ENCODE assay signal across 31 mouse cellular contexts in genomic region chr17:26229776-26230175, GRCm38 (mm10). TPM values are rescaled to one million over a fixed set of nuclear protein-coding genes. Genes with fewer than 3 reads are reported as not detected.
A peak's percentile ranks its signal among the peaks of the same experiment; 100 is the strongest.
DNase-seq lines count a peak whose midpoint lies in the region; ATAC-seq lines count a peak whose summit lies in the region.
"Had no signal": no experiment of that assay in that cellular context is flagged by ENCODE, and none has a peak within 500 bp of the region (broad histone marks: within the 10 kb centered on the region; RNA-seq: fewer than 3 reads in every experiment).

No protein-coding gene starts in this region.

- no peak overlapping the region for H3K4me3 ChIP-seq in hindbrain, embryonic 14.5 days (replicated peaks; ENCODE audit: low read length)
- H3K4me3 ChIP-seq in hindbrain, embryonic 13.5 days = no peak overlapping the region
- H3K4me3 ChIP-seq: embryonic facial prominence, embryonic 12.5 days; embryonic facial prominence, embryonic 15.5 days; erythroblast, embryonic 14.5 days; forebrain, embryonic 12.5 days; forebrain, embryonic 15.5 days; heart, adult 2 months; heart, embryonic 10.5 days; heart, embryonic 13.5 days; intestine, embryonic 15.5 days had no signal

- WGBS in hindbrain, embryonic 14.5 days = 93% methylated on average over 5 of the region's 5 CpGs
- WGBS in hindbrain, embryonic 13.5 days = 95% methylated on average over 5 of the region's 5 CpGs

- no peak overlapping the region for H3K27ac ChIP-seq in hindbrain, embryonic 14.5 days
- no peak overlapping the region for H3K27ac ChIP-seq in hindbrain, embryonic 13.5 days
- H3K27ac ChIP-seq: embryonic facial prominence, embryonic 12.5 days; embryonic facial prominence, embryonic 15.5 days; forebrain, embryonic 12.5 days; forebrain, embryonic 15.5 days; heart, adult 2 months; heart, embryonic 10.5 days; heart, embryonic 13.5 days; intestine, embryonic 15.5 days had no signal

- peak; percentile 63; the same call in 1 of the 2 replicates for ATAC-seq in common myeloid progenitor, adult 5-6 weeks (replicated peaks; ENCODE audit: low read depth, poor library complexity, severe bottlenecking)
- ATAC-seq in megakaryocyte, adult 5-6 weeks (ENCODE audit: poor library complexity, severe bottlenecking) = peak; percentile 30
- 0 out of 2 replicates have a peak, but pooled peaks have one; percentile 42 for ATAC-seq in monocyte, adult 5-6 weeks (replicated peaks; ENCODE audit: insufficient number of reproducible peaks, low FRiP score, low TSS enrichment, poor library complexity, severe bottlenecking)
- ATAC-seq in hindbrain, embryonic 14.5 days (ENCODE audit: low FRiP score) = no peak
- ATAC-seq in hindbrain, embryonic 13.5 days (ENCODE audit: low FRiP score) = no peak
- ATAC-seq in frontal cortex, adult (ENCODE audit: low TSS enrichment) = no peak
- ATAC-seq: forebrain, embryonic 15.5 days; hindbrain, embryonic 16.5 days; intestine, embryonic 15.5 days; Patski had no signal

- intact Hi-C loops in gastrocnemius, postnatal 36 days (cut with DNase I) = loop anchor here (5.0 kb wide), 1 partner anchor 32 kb away; the partner anchor contains the start of gene Pdia2

- no peak overlapping the region for H3K4me2 ChIP-seq in hindbrain, embryonic 14.5 days (replicated peaks)
- no peak overlapping the region for H3K4me2 ChIP-seq in hindbrain, embryonic 13.5 days
- H3K4me2 ChIP-seq: embryonic facial prominence, embryonic 12.5 days; embryonic facial prominence, embryonic 15.5 days; forebrain, embryonic 12.5 days; forebrain, embryonic 15.5 days; heart, embryonic 13.5 days; intestine, embryonic 15.5 days had no signal

- peak; percentile 24 for DNase-seq in 416B (ENCODE audit: low read depth)
- no peak for DNase-seq in gastrocnemius, postnatal 36 days
- no peak for DNase-seq in hindbrain, embryonic 14.5 days (ENCODE audit: low spot score)
- DNase-seq: adrenal gland, adult 8-10 months; adrenal gland, postnatal 25 days; B cell, adult 2 months; cerebellum, adult 18-20 months; cerebellum, adult 9-10 months; cerebellum, postnatal 14 days; gastrocnemius, postnatal 10 days; heart, adult 2 months; heart, postnatal 14 days; heart, postnatal 4 days had no signal

- H3K9me3 ChIP-seq in hindbrain, embryonic 14.5 days (ENCODE audit: control insufficient read depth, low read length) = no peaks in the 10 kb centered on the region
- H3K9me3 ChIP-seq in hindbrain, embryonic 13.5 days = no peaks in the 10 kb centered on the region
- H3K9me3 ChIP-seq: embryonic facial prominence, embryonic 12.5 days; embryonic facial prominence, embryonic 15.5 days; forebrain, embryonic 12.5 days; forebrain, embryonic 15.5 days; G1E; heart, embryonic 10.5 days; heart, embryonic 13.5 days; intestine, embryonic 15.5 days had no signal

- no peaks in the 10 kb centered on the region for H3K4me1 ChIP-seq in hindbrain, embryonic 14.5 days (replicated peaks; ENCODE audit: control insufficient read depth, insufficient read depth, low read length)
- H3K4me1 ChIP-seq in hindbrain, embryonic 13.5 days (replicated peaks) = no peaks in the 10 kb centered on the region
- H3K4me1 ChIP-seq: embryonic facial prominence, embryonic 12.5 days; embryonic facial prominence, embryonic 15.5 days; forebrain, embryonic 12.5 days; forebrain, embryonic 15.5 days; intestine, embryonic 15.5 days had no signal

- no peaks in the 10 kb centered on the region for H3K36me3 ChIP-seq in hindbrain, embryonic 14.5 days (replicated peaks; ENCODE audit: control insufficient read depth, insufficient read depth)
- H3K36me3 ChIP-seq in hindbrain, embryonic 13.5 days = no peaks in the 10 kb centered on the region
- H3K36me3 ChIP-seq: embryonic facial prominence, embryonic 12.5 days; forebrain, embryonic 12.5 days; forebrain, embryonic 15.5 days; heart, embryonic 10.5 days; intestine, embryonic 15.5 days had no signal

- H3K9ac ChIP-seq in hindbrain, embryonic 14.5 days = no peak overlapping the region
- H3K9ac ChIP-seq in hindbrain, embryonic 13.5 days = no peak overlapping the region
- H3K9ac ChIP-seq: embryonic facial prominence, embryonic 12.5 days; embryonic facial prominence, embryonic 15.5 days; forebrain, embryonic 12.5 days; forebrain, embryonic 15.5 days; heart, embryonic 13.5 days; intestine, embryonic 15.5 days had no signal

- no peaks in the 10 kb centered on the region for H3K27me3 ChIP-seq in hindbrain, embryonic 14.5 days (ENCODE audit: control insufficient read depth, insufficient read depth, low read length)
- no peaks in the 10 kb centered on the region for H3K27me3 ChIP-seq in hindbrain, embryonic 13.5 days
- H3K27me3 ChIP-seq: CH12.LX; embryonic facial prominence, embryonic 12.5 days; embryonic facial prominence, embryonic 15.5 days; forebrain, embryonic 12.5 days; forebrain, embryonic 15.5 days; heart, embryonic 13.5 days; intestine, embryonic 15.5 days; Patski had no signal

RNA-seq across cellular contexts. Expression of gene Fam234a, which starts 14.3 kb away (rescaled TPM):
- total RNA-seq in common myeloid progenitor, adult 5-6 weeks (2017) = 6.9 and 8.3 TPM in 2 replicates
- total RNA-seq in megakaryocyte, adult 5-6 weeks (2015) = 24.5 and 28.1 TPM in 2 replicates
- 27.7 and 28.6 TPM in 2 replicates for total RNA-seq in megakaryocyte, adult 5-6 weeks (2017)
- 37.3 to 55.5 TPM (median 45.4 TPM) in 3 replicates for total RNA-seq in monocyte, adult 5-6 weeks (2017)
- 10 to 100 TPM; 65.5 to 66.9 TPM for total RNA-seq in gastrocnemius, postnatal 36 days (2021)
- polyA plus RNA-seq in hindbrain, embryonic 14.5 days (2014; fragmentation: Nextera tagmentation; extraction: Ambion mirVana) = 31.2 and 31.4 TPM in 2 replicates
- 30.8 and 31.4 TPM in 2 replicates for polyA plus RNA-seq in hindbrain, embryonic 13.5 days (2015; fragmentation: Nextera tagmentation; extraction: Ambion mirVana)

RNA-seq across cellular contexts. Expression of gene Arhgdig, which starts 22.2 kb away (rescaled TPM):
- total RNA-seq in common myeloid progenitor, adult 5-6 weeks (2017) = not detected in 2 replicates
- total RNA-seq in megakaryocyte, adult 5-6 weeks (2015) = not detected in 2 replicates
- total RNA-seq in megakaryocyte, adult 5-6 weeks (2017) = not detected in 2 replicates
- not detected in 3 replicates for total RNA-seq in monocyte, adult 5-6 weeks (2017)
- total RNA-seq in gastrocnemius, postnatal 36 days (2021) = 1 to 10 TPM in 1 of 2 experiments, under 1 TPM in 1; 0.42 to 1.3 TPM
- 181 and 195 TPM in 2 replicates for polyA plus RNA-seq in hindbrain, embryonic 14.5 days (2014; fragmentation: Nextera tagmentation; extraction: Ambion mirVana)
- polyA plus RNA-seq in hindbrain, embryonic 13.5 days (2015; fragmentation: Nextera tagmentation; extraction: Ambion mirVana) = 65.7 and 75.1 TPM in 2 replicates

RNA-seq across cellular contexts. Expression of gene Luc7l, which starts 22.9 kb away (rescaled TPM):
- 104 and 124 TPM in 2 replicates for total RNA-seq in common myeloid progenitor, adult 5-6 weeks (2017)
- total RNA-seq in megakaryocyte, adult 5-6 weeks (2015) = 29.9 and 36.5 TPM in 2 replicates
- 50.6 and 52.7 TPM in 2 replicates for total RNA-seq in megakaryocyte, adult 5-6 weeks (2017)
- 80.4 to 111 TPM (median 109 TPM) in 3 replicates for total RNA-seq in monocyte, adult 5-6 weeks (2017)
- 10 to 100 TPM in 1 of 2 experiments, 1 to 10 TPM in 1; 9.9 to 10.8 TPM for total RNA-seq in gastrocnemius, postnatal 36 days (2021)
- 100.0 and 104 TPM in 2 replicates for polyA plus RNA-seq in hindbrain, embryonic 14.5 days (2014; fragmentation: Nextera tagmentation; extraction: Ambion mirVana)
- polyA plus RNA-seq in hindbrain, embryonic 13.5 days (2015; fragmentation: Nextera tagmentation; extraction: Ambion mirVana) = 117 and 118 TPM in 2 replicates

RNA-seq across cellular contexts. Expression of gene Rgs11, which starts 27.0 kb away (rescaled TPM):
- total RNA-seq in common myeloid progenitor, adult 5-6 weeks (2017) = 0.23 and 0.82 TPM in 2 replicates
- total RNA-seq in megakaryocyte, adult 5-6 weeks (2015) = not detected in 2 replicates
- 0.55 TPM in 1 of 2 replicates, not detected in the other for total RNA-seq in megakaryocyte, adult 5-6 weeks (2017)
- total RNA-seq in monocyte, adult 5-6 weeks (2017) = 0.49 TPM in 1 of 3 replicates, not detected in the others
- total RNA-seq in gastrocnemius, postnatal 36 days (2021) = 1 to 10 TPM; 1.0 to 1.1 TPM
- polyA plus RNA-seq in hindbrain, embryonic 14.5 days (2014; fragmentation: Nextera tagmentation; extraction: Ambion mirVana) = 14.2 and 16.1 TPM in 2 replicates
- 9.0 and 9.5 TPM in 2 replicates for polyA plus RNA-seq in hindbrain, embryonic 13.5 days (2015; fragmentation: Nextera tagmentation; extraction: Ambion mirVana)

RNA-seq across cellular contexts. Expression of gene Pdia2, which starts 30.9 kb away (rescaled TPM):
- total RNA-seq in common myeloid progenitor, adult 5-6 weeks (2017) = 3.9 and 5.7 TPM in 2 replicates
- 0.60 and 4.2 TPM in 2 replicates for total RNA-seq in megakaryocyte, adult 5-6 weeks (2015)
- total RNA-seq in megakaryocyte, adult 5-6 weeks (2017) = 0.28 and 0.55 TPM in 2 replicates
- total RNA-seq in monocyte, adult 5-6 weeks (2017) = not detected in 3 replicates
- not detected for total RNA-seq in gastrocnemius, postnatal 36 days (2021)
- 0.28 TPM in 1 of 2 replicates, not detected in the other for polyA plus RNA-seq in hindbrain, embryonic 14.5 days (2014; fragmentation: Nextera tagmentation; extraction: Ambion mirVana)
- polyA plus RNA-seq in hindbrain, embryonic 13.5 days (2015; fragmentation: Nextera tagmentation; extraction: Ambion mirVana) = 0.30 and 0.36 TPM in 2 replicates
- total RNA-seq: gastrocnemius, adult 18-20 months; heart, adult 2 months; heart, postnatal 14 days; heart, postnatal 4 days had no signal
- polyA plus RNA-seq: forebrain, embryonic 15.5 days; heart, adult 2 months had no signal

Comparison
In these comparisons a context has a peak if more than half of its experiments do, and no peak if none do; other contexts are left out.
1. ATAC-seq: peak in common myeloid progenitor, adult 5-6 weeks (single experiment), megakaryocyte, adult 5-6 weeks (single experiment) and monocyte, adult 5-6 weeks (single experiment); none in hindbrain, embryonic 14.5 days (single experiment), hindbrain, embryonic 13.5 days (single experiment) and frontal cortex, adult (single experiment).